Mouse (Mus musculus) layer of hippocampus, adult 18-20 months (tissue): ENCODE results near the gene Traf4. TPM values are rescaled to one million over a fixed set of nuclear protein-coding genes. Genes with fewer than 3 reads are reported as not detected.

Source experiments
- microRNA-seq, 2 experiments: library from miRNA; unstranded; fragments of <30 nt; microRNA quantifications; one replicate each; pipeline ENCODE4 v1.2.0; 2021
- total RNA-seq, 2 experiments: library from RNA; stranded (reverse); gene quantifications; 2 replicates each; pipeline ENCODE4 v1.2.3; 2021

Gene Traf4
- total RNA-seq, 2 experiments from 2014 or later, result 8.3 to 9.8 TPM

Small RNA genes within 50 kb of the gene (microRNA-seq; reads per million reads assigned to microRNA genes)
- gene Mir7653, result 0.39 to 0.49 reads per million in 2 experiments

Other genes starting within 250 kb of the Traf4 start
- 100 to 1,000 TPM; 161 to 167 TPM for gene Sez6, start 234.8 kb downstream of the Traf4 start, total RNA-seq
- gene Phf12, start 182.8 kb downstream of the Traf4 start, total RNA-seq, result 10 to 100 TPM; 52.6 to 55.4 TPM
- 1 to 10 TPM; 5.0 TPM for gene Dhrs13, start 133.3 kb downstream of the Traf4 start, total RNA-seq
- gene Flot2, start 127.7 kb downstream of the Traf4 start, total RNA-seq, result 10 to 100 TPM; 73.6 to 75.9 TPM
- 10 to 100 TPM; 19.2 to 19.7 TPM for gene Eral1, start 85.2 kb downstream of the Traf4 start, total RNA-seq
- 10 to 100 TPM; 29.7 to 30.5 TPM for gene Fam222b, start 70.9 kb downstream of the Traf4 start, total RNA-seq
- 1 to 10 TPM; 2.6 to 4.1 TPM for gene Nek8, start 11.1 kb upstream of the Traf4 start, total RNA-seq
- gene Tlcd1, start 11.1 kb upstream of the Traf4 start, total RNA-seq, result 10 to 100 TPM; 16.8 to 17.5 TPM
- 100 to 1,000 TPM; 770 to 803 TPM for gene Rpl23a, start 18.0 kb upstream of the Traf4 start, total RNA-seq
- gene Rab34, start 22.8 kb upstream of the Traf4 start, total RNA-seq, result 10 to 100 TPM; 22.5 to 25.8 TPM
- 1 to 10 TPM; 3.4 to 4.4 TPM for gene Proca1, start 27.8 kb upstream of the Traf4 start, total RNA-seq
- 10 to 100 TPM; 65.5 to 71.2 TPM for gene Sdf2, start 80.2 kb upstream of the Traf4 start, total RNA-seq
- gene Supt6, start 80.4 kb upstream of the Traf4 start, total RNA-seq, result 100 to 1,000 TPM; 123 to 126 TPM
- gene 2610507B11Rik, start 96.2 kb upstream of the Traf4 start, total RNA-seq, result 100 to 1,000 TPM; 183 to 188 TPM
- 1 to 10 TPM; 7.4 TPM for gene BC030499, start 125.3 kb upstream of the Traf4 start, total RNA-seq
- 1 to 10 TPM; 5.7 to 7.1 TPM for gene Spag5, start 135.9 kb upstream of the Traf4 start, total RNA-seq
- gene Aldoc, start 157.4 kb upstream of the Traf4 start, total RNA-seq, result 100 to 1,000 TPM; 856 to 892 TPM
- gene Pigs, start 162.8 kb upstream of the Traf4 start, total RNA-seq, result 10 to 100 TPM; 59.0 to 62.0 TPM
- 10 to 100 TPM; 33.0 to 33.5 TPM for gene Unc119, start 177.9 kb upstream of the Traf4 start, total RNA-seq
- not detected for gene Foxn1, start 221.0 kb upstream of the Traf4 start, total RNA-seq